Mouse (Mus musculus): Measurements from ENCODE around the gene Pbrm1. TPM values are rescaled to one million over a fixed set of nuclear protein-coding genes. Genes with fewer than 3 reads are reported as not detected.

The Pbrm1 gene
- polyA plus RNA-seq, 1 experiment from 2014 or later: 184 TPM

DNA sequence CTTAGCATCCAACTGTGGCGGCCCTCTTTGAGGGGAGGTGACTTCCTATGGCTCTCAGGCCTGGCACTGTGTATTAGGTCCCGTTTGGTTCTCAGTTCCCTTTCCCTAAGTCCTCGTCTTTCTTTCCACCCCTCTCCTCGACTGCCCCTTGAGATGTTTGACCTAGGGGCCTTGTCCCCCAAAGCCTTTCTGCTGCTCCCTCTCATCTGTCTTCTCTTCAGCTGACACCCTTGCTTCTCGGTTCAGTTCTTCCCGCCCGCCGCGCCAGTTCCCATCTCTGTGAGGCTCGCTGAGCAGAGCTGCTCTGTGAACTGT, 118.3 kb downstream of the Pbrm1 start:
- H3K36me3 ChIP-seq: peaks cover 80% of the 10 kb centered on the region
- no peak overlapping the region for H3K4me3 ChIP-seq
- H3K9ac ChIP-seq: no peak overlapping the region
- 87% methylated on average over 10 of the region's 10 CpGs for WGBS
- 0 out of 2 replicates have a peak overlapping the region, but pooled peaks have one; percentile 10 for H3K27ac ChIP-seq
- no peaks in the 10 kb centered on the region for H3K27me3 ChIP-seq (replicated peaks)
- no peak overlapping the region for H3K4me2 ChIP-seq (replicated peaks)
- peaks cover 15% of the 10 kb centered on the region for H3K4me1 ChIP-seq
- no peaks in the 10 kb centered on the region for H3K9me3 ChIP-seq
- no peak for ATAC-seq (ENCODE audit: low FRiP score, low read depth)

DNA sequence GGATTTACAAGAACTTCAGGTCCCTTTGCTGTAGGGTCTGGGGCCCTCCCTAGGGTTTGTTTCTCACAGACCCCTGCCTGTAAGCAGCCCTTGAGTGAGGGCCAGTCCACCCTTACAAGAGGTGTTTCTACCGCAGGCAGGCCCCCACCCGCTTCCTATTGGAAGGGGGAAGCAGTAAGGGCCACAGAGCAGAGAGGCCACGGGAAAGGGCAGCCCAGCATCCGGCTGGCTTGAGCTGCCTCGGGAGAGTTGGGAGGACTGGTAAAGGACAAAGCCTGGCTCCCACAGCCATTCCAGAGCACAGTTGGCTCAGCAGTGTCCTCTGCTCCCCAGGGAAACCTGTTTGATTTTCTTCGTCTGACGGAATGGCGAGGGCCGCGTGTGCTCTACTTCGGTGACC, 118.9 kb downstream of the Pbrm1 start:
- Histone ChIP-seq H3K36me3 (peaks cover 82% of the 10 kb centered on the region), H3K4me2 (replicated peaks) (no peak overlapping the region), H3K4me3 (no peak overlapping the region), H3K4me1 (peaks cover 10% of the 10 kb centered on the region), H3K27ac (no peak overlapping the region), H3K27me3 (replicated peaks) (no peaks in the 10 kb centered on the region), H3K9ac (no peak overlapping the region), H3K9me3 (no peaks in the 10 kb centered on the region)
- 90% methylated on average over 11 of the region's 11 CpGs for WGBS
- ATAC-seq (ENCODE audit: low FRiP score, low read depth): no peak

DNA sequence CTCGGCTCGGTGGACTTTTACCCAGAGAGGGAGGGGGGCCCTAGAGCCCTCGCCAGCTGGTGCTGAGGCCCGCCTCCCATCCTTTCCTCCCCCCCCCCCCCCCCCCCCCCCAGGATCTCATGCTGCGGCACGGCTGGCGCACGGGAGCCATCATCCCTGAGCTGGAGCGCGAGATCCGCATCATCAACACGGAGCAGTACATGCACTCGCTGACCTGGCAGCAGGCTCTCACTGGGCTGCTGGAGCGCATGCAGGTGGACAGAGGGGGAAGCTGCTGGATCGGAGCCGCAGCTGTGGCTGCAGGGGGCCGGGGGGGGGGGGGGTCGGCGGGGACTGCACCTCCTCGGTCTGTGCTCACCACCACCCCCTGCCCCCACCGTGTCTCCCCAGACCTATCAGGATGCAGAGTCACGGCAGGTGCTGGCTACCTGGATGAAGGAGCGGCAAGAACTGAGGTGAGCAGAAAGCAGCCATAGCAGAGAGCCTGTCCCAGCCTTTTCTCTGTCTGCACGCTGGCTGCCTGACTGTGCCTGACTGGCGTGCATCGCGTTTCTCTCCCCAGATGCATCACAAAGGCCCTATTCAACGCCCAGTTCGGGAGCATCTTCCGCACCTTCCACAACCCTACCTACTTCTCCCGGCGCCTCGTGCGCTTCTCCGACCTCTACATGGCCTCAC, 119.4 kb downstream of the Pbrm1 start:
- H3K36me3 ChIP-seq: peaks cover 82% of the 10 kb centered on the region
- peaks cover 4% of the 10 kb centered on the region for H3K4me1 ChIP-seq
- WGBS: 89% methylated on average over 27 of the region's 35 CpGs
- no peak overlapping the region for H3K4me3 ChIP-seq
- no peak overlapping the region for H3K4me2 ChIP-seq (replicated peaks)
- no peak overlapping the region for H3K9ac ChIP-seq
- ATAC-seq (ENCODE audit: low FRiP score, low read depth): no peak
- no peaks in the 10 kb centered on the region for H3K9me3 ChIP-seq
- H3K27ac ChIP-seq: no peak overlapping the region
- no peaks in the 10 kb centered on the region for H3K27me3 ChIP-seq (replicated peaks)

DNA sequence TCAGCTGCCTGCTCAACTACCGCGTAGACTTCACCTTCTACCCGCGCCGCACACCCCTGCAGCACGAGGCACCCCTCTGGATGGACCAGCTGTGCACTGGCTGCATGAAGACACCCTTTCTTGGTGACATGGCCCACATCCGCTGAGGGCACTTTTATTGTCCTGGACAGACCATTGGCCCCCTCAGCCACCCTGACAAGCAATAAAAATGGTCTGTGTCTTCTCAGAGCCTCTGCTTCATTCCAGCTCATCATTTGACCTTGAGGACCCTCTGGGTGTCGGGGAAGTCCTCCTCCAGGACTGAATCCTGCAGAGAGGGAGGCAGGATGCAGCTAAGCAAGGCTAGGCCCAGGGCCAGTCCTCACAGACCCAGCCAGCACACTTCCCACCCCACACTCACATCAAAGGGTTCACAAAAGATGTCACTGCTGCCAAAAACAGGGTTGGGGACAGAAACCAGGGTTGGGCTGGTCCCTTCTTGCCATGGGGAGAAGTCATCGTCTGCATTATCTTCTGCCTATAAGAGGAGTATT, 120.0 kb downstream of the Pbrm1 start:
- WGBS: 93% methylated on average over 9 of the region's 9 CpGs
- no peak overlapping the region for H3K27ac ChIP-seq
- no peak overlapping the region for H3K4me2 ChIP-seq (replicated peaks)

DNA sequence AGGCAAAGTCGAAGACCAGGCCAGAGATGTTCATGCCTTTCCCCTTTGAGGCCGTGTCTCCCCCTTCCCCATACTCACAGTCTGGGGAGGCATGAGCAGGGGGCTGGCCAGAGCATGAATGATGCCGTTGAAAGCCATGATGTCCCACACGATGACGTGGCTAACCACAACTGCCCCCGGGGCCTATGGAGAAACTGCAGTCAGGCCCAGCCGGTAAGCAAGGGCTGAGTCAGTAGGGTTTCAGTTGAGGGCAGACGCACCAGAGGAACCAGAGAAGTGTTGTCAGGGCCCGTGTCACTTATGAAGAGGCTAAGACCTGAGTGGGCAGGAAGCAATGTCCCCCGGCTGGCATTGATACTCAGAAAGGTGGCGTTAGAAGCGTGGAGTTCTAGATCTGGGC, 120.7 kb downstream of the Pbrm1 start:
- Histone ChIP-seq H3K9me3 (no peaks in the 10 kb centered on the region), H3K9ac (no peak overlapping the region), H3K27me3 (replicated peaks) (no peaks in the 10 kb centered on the region), H3K4me3 (no peak overlapping the region), H3K4me1 (no peaks in the 10 kb centered on the region), H3K27ac (no peak overlapping the region), H3K4me2 (replicated peaks) (no peak overlapping the region), H3K36me3 (peaks cover 78% of the 10 kb centered on the region)
- WGBS: 92% methylated on average over 12 of the region's 12 CpGs
- no peak for ATAC-seq (ENCODE audit: low FRiP score, low read depth)

More for the DNA sequence above, 120.0 kb downstream of the Pbrm1 start:
- Histone ChIP-seq H3K36me3 (peaks cover 82% of the 10 kb centered on the region), H3K9me3 (no peaks in the 10 kb centered on the region), H3K4me1 (no peaks in the 10 kb centered on the region), H3K9ac (no peak overlapping the region), H3K4me3 (no peak overlapping the region), H3K27me3 (replicated peaks) (no peaks in the 10 kb centered on the region)
- ATAC-seq (ENCODE audit: low FRiP score, low read depth): no peak

DNA sequence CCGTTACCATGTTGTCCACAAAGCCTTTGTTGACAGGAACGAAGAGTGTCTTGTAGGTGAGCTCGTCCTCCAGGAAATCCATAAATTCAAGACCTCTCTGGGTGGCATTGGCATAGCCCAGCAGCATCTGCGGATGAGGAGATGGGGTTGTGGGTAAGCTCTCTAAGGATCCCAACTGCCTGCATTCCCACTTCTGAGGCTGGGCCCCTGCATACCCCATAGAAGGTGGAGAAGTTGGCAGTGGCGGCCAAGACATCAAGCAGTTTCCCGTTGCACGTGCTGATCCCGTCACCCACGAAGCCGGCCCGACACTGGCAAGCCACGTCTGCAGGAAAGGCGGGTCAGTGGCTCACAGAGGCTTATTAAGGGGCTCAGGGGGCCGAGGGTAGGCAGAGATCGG, 121.2 kb downstream of the Pbrm1 start:
- no peaks in the 10 kb centered on the region for H3K27me3 ChIP-seq (replicated peaks)
- no peak overlapping the region for H3K4me2 ChIP-seq (replicated peaks)
- H3K27ac ChIP-seq: no peak overlapping the region
- ATAC-seq (ENCODE audit: low FRiP score, low read depth): no peak
- 94% methylated on average over 15 of the region's 15 CpGs for WGBS
- peaks cover 74% of the 10 kb centered on the region for H3K36me3 ChIP-seq
- no peaks in the 10 kb centered on the region for H3K4me1 ChIP-seq
- H3K4me3 ChIP-seq: no peak overlapping the region
- H3K9ac ChIP-seq: no peak overlapping the region
- H3K9me3 ChIP-seq: no peaks in the 10 kb centered on the region

DNA sequence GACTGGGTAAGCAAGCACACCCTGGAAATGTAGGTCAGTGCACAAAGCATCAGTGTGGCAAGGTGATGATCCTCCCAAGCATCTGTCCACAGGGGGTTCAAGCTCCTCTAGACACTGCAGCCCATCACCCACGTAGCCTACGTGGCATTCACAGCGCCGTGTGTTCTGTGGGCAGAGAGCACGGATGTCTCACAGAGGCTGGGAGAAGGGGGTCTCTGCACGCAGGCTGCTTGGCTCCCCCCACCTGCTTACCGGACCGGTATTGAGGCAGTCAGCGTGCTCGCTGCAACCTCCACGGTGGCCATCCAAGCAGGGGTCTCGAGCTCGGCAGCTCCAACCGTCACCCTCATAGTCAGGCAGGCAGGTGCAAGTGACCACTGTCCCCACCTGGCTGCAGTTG, 122.1 kb downstream of the Pbrm1 start:
- WGBS: 98% methylated on average over 14 of the region's 14 CpGs
- H3K9me3 ChIP-seq: no peaks in the 10 kb centered on the region
- ATAC-seq (ENCODE audit: low FRiP score, low read depth): no peak
- H3K27ac ChIP-seq: no peak overlapping the region
- no peak overlapping the region for H3K9ac ChIP-seq
- no peaks in the 10 kb centered on the region for H3K4me1 ChIP-seq
- H3K4me2 ChIP-seq (replicated peaks): no peak overlapping the region
- H3K36me3 ChIP-seq: peaks cover 65% of the 10 kb centered on the region
- H3K27me3 ChIP-seq (replicated peaks): no peaks in the 10 kb centered on the region
- H3K4me3 ChIP-seq: no peak overlapping the region

DNA sequence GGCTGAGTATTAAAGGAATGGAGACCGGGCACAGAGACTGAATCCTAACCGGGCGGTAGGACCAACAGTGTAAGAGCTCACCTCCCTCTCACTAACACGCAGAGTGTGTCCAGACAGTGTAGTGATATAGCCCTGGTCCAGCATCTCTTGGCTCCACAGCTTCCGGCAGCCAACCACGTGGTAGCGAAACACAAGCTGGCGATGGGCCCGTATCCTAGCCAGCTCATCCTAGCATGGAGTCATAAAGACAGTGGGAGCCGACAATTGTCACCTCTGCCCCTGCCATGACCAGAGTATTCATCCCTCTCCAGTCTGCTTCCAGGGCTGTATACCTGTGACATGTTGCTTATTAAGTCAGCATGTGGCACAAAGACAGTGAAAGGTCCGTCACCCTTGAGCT, 126.8 kb downstream of the Pbrm1 start:
- WGBS: 86% methylated on average over 11 of the region's 11 CpGs
- Histone ChIP-seq H3K36me3 (peaks cover 18% of the 10 kb centered on the region), H3K4me1 (no peaks in the 10 kb centered on the region), H3K4me2 (replicated peaks) (no peak overlapping the region), H3K4me3 (no peak overlapping the region), H3K27ac (no peak overlapping the region), H3K9me3 (no peaks in the 10 kb centered on the region), H3K9ac (no peak overlapping the region), H3K27me3 (replicated peaks) (no peaks in the 10 kb centered on the region)
- ATAC-seq (ENCODE audit: low FRiP score, low read depth): no peak

DNA sequence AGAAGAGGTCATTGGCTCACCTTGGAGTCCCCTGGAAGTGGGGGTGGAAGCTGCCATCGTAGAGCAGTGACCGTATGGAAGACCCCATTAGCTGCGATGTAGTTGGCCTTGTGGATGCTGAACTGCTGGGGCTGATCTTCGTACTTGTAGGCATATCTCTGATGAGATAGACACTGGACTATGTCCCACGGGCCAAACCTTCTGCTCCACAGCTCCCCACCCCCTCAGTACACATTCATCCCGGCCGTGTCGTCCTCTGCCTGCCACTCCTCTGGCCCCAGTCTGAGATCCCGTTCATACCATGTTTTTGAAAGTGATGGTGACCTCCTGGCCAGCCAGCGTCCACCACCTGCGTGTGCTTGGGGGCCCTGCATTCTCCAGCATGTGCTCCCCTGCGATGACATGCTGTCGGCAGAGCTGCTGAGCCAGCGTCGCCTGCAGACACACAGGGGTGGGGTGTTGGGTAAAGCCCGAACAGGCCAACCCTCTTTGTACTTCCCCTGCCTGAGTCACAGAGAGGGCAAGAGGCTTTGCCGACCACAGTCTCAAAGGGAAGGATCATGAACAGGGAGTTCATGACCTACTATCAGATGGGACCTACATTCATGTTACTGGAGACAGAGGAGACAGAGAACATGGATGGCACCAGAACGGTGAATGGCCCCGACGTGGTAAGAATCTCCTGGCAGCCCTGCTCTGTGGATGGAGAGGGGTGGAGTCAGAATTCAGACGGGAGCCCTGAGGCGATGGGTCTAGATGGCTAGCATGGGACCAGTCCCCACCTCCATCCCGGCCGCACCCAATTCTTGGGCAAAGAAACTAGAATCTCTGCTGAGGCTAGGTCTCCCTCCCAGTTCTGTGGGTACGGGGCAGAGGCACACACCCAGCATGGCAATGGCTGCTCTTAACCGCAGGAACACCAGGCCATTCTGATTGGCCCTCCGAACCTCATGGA, 141.5 kb downstream of the Pbrm1 start:
- Histone ChIP-seq H3K36me3 (no peaks in the 10 kb centered on the region), H3K27me3 (replicated peaks) (no peaks in the 10 kb centered on the region), H3K4me2 (replicated peaks) (no peak overlapping the region), H3K9ac (no peak overlapping the region), H3K27ac (no peak overlapping the region), H3K4me3 (no peak overlapping the region), H3K9me3 (no peaks in the 10 kb centered on the region), H3K4me1 (no peaks in the 10 kb centered on the region)
- ATAC-seq (ENCODE audit: low FRiP score, low read depth): no peak
- whole genome bisulfite sequencing: 82% methylated on average over 27 of the region's 27 CpGs

DNA sequence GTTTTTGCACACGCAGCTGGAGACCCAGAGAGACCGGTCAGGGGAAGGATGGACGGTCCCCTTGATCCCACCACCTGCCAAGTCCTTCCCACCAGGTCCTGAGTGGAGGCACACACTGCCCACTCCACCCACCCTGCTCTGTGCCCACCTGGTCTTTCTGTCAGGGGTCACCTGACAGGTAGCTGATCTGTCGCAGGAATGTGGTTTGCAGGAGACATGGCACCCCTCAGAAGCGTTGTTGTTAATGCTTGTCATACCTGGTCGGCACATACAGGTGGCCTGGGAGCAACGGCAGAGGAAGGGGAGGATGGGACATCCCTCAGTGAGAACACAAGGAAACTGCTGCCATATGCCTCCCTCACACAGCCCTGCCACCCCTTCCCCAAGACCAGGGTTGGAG, 142.3 kb downstream of the Pbrm1 start:
- H3K36me3 ChIP-seq: no peaks in the 10 kb centered on the region
- no peak for ATAC-seq (ENCODE audit: low FRiP score, low read depth)
- H3K27ac ChIP-seq: no peak overlapping the region
- H3K9ac ChIP-seq: no peak overlapping the region
- 93% methylated on average over 7 of the region's 7 CpGs for WGBS
- no peaks in the 10 kb centered on the region for H3K9me3 ChIP-seq
- no peaks in the 10 kb centered on the region for H3K27me3 ChIP-seq (replicated peaks)
- no peak overlapping the region for H3K4me3 ChIP-seq
- H3K4me1 ChIP-seq: no peaks in the 10 kb centered on the region
- H3K4me2 ChIP-seq (replicated peaks): no peak overlapping the region

DNA sequence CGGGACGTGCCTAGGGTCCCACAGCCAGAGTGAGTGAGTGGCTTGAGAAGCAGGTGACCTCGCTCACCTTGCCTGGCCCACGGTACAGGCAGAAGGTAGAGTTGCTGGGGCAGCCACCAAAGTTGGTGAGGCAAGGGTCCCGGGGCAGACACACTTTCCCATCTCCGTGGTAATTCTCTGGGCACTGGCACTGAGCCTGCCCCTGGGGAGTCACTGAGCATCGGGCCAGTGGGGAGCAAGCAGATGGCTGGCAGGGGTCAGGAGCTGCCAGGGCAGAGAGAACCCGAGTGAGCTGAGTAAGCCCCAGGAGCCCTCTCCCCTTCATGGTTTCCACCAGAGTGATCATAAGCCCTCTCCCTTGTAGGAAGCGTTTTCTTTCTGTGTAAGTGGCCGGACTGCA, 142.7 kb downstream of the Pbrm1 start:
- Histone ChIP-seq H3K27me3 (replicated peaks) (no peaks in the 10 kb centered on the region), H3K27ac (no peak overlapping the region), H3K4me2 (replicated peaks) (no peak overlapping the region), H3K4me1 (no peaks in the 10 kb centered on the region), H3K36me3 (no peaks in the 10 kb centered on the region), H3K4me3 (no peak overlapping the region), H3K9ac (no peak overlapping the region), H3K9me3 (no peaks in the 10 kb centered on the region)
- no peak for ATAC-seq (ENCODE audit: low FRiP score, low read depth)
- WGBS: 76% methylated on average over 10 of the region's 10 CpGs

DNA sequence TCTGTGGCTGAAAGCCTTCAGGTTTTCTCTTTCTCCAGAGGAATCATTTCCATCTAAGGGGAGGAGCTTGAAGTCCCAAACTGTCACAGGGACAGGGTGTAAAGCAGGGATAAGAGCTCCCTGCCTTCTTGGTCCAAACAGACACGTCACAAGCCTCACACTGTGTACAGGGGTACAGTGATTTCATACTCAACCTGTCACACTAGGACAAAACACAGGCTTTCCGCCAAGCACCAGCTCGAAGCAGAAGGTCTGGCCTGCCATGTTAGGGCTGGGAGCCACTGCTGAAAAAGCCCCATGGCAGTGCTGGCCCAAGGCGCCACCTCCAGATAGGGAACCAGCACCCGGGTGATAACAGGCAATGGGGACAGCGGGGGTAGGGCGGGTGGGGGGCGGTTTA, 145.1 kb downstream of the Pbrm1 start:
- Histone ChIP-seq H3K27me3 (replicated peaks) (no peaks in the 10 kb centered on the region), H3K27ac (no peak overlapping the region), H3K4me1 (no peaks in the 10 kb centered on the region), H3K9me3 (no peaks in the 10 kb centered on the region), H3K4me3 (no peak overlapping the region), H3K4me2 (replicated peaks) (no peak overlapping the region), H3K36me3 (no peaks in the 10 kb centered on the region), H3K9ac (no peak overlapping the region)
- no peak for ATAC-seq (ENCODE audit: low FRiP score, low read depth)
- 89% methylated on average over 8 of the region's 8 CpGs for WGBS
